Mouse (Mus musculus) Muller cell, postnatal 12 days (primary cell): ENCODE data around the gene Bend6.

ENCODE experiments used
- DNase-seq: peaks from one replicate; pipeline ENCODE4 v3.0.0-alpha.2; 2015; ENCODE audit errors: inconsistent ontology term

Bend6 gene

GRCm38 (mm10) chr1:33813868-33814794, 93.5 kb downstream of the Bend6 start, which contains the start of gene Zfp451:
Gene Zfp451, minus strand, starts transcription at chr1:33814595.
- DNase-seq: peak; percentile 97

- DNase-seq: peak; percentile 57
Measured at GRCm38 (mm10) chr1:33813495-33813867, 94.1 kb downstream of the Bend6 start.

- no peak for DNase-seq
Measured at GRCm38 (mm10) chr1:33803323-33803722, 104.3 kb downstream of the Bend6 start.
